ENCODE assay signal across 9 mouse cellular contexts in the genomic region with DNA sequence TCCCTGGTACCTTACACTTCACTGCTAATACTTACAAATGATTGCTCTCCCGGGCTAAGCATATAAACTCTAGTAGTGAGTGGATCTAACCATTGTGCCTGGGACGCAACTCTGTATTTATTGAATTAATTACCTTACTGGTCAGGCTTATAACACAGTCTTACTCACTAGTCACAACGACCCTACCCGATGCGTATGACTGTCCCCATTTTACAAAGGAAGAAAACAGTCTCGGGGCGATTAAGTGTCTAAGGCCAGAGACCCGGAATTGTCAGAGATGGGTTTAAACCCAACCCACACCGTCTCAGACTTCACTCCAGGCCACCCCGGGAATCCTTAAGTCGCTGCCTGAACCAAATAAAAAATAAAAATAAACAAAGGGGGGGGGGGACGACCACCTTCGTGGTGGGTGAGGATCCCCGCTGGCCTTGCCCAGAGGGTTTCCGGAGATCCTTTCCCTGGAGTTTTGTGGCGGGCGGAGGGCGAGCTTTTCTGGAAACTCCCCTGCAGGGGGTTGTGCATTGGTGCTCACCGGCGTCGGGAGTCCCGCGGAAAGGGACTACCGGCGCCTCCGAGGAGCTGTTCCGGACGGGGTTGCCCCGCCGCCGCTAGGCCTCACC. TPM values are rescaled to one million over a fixed set of nuclear protein-coding genes. Genes with fewer than 3 reads are reported as not detected.
DNase-seq lines count a peak whose midpoint lies in the region; ATAC-seq and TF ChIP-seq lines count a peak whose summit lies in the region.
"Had no signal": no experiment of that assay in that cellular context is flagged by ENCODE, and none has a peak within 500 bp of the region (broad histone marks: within the 10 kb centered on the region; RNA-seq: fewer than 3 reads in every experiment).

No protein-coding gene starts in this region.

- peak; percentile 74 for ATAC-seq in lung, embryonic 15.5 days (ENCODE audit: borderline replicate concordance, extremely low read depth, low FRiP score, low TSS enrichment)
- ATAC-seq in hindbrain, embryonic 13.5 days (ENCODE audit: low FRiP score): peak; percentile 77
- ATAC-seq in midbrain, embryonic 13.5 days: peak; percentile 30

- H3K4me1 ChIP-seq in lung, embryonic 15.5 days: peaks cover 26% of the 10 kb centered on the region
- H3K4me1 ChIP-seq in bone marrow macrophage, adult 2 months (ENCODE audit: control insufficient read depth, insufficient read depth, low read length): peaks cover 5% of the 10 kb centered on the region
- peaks cover 43% of the 10 kb centered on the region for H3K4me1 ChIP-seq in hindbrain, embryonic 13.5 days (replicated peaks)
- peaks cover 37% of the 10 kb centered on the region for H3K4me1 ChIP-seq in midbrain, embryonic 13.5 days (replicated peaks)

- H3K27ac ChIP-seq in lung, embryonic 15.5 days: peak overlapping the region; percentile 99
- H3K27ac ChIP-seq in bone marrow macrophage, adult 2 months (ENCODE audit: insufficient read depth, low read depth, low read length): peak overlapping the region; percentile 91
- peak overlapping the region; percentile 98 for H3K27ac ChIP-seq in hindbrain, embryonic 13.5 days
- H3K27ac ChIP-seq in midbrain, embryonic 13.5 days: peak overlapping the region; percentile 99

- H3K4me2 ChIP-seq in lung, embryonic 15.5 days: peak overlapping the region; percentile 64
- peak overlapping the region; percentile 69 for H3K4me2 ChIP-seq in hindbrain, embryonic 13.5 days
- peak overlapping the region; percentile 80 for H3K4me2 ChIP-seq in midbrain, embryonic 13.5 days (replicated peaks)

- TF ChIP-seq CTCF in bone marrow macrophage, adult 2 months (IDR thresholded peaks at IDR 0.05; ENCODE audit: low read depth, low read length): no peak

- no peaks in the 10 kb centered on the region for H3K27me3 ChIP-seq in lung, embryonic 15.5 days
- no peaks in the 10 kb centered on the region for H3K27me3 ChIP-seq in hindbrain, embryonic 13.5 days
- H3K27me3 ChIP-seq in midbrain, embryonic 13.5 days: no peaks in the 10 kb centered on the region

- H3K9me3 ChIP-seq in lung, embryonic 15.5 days: no peaks in the 10 kb centered on the region
- no peaks in the 10 kb centered on the region for H3K9me3 ChIP-seq in hindbrain, embryonic 13.5 days
- H3K9me3 ChIP-seq in midbrain, embryonic 13.5 days: no peaks in the 10 kb centered on the region

- 0% methylated on average over 31 of the region's 31 CpGs for WGBS in lung, embryonic 15.5 days
- WGBS in hindbrain, embryonic 13.5 days: under 1% methylated on average over 31 of the region's 31 CpGs
- WGBS in midbrain, embryonic 13.5 days: under 1% methylated on average over 31 of the region's 31 CpGs

- H3K36me3 ChIP-seq in lung, embryonic 15.5 days: peaks cover 28% of the 10 kb centered on the region
- peaks cover 26% of the 10 kb centered on the region for H3K36me3 ChIP-seq in hindbrain, embryonic 13.5 days
- peaks cover 26% of the 10 kb centered on the region for H3K36me3 ChIP-seq in midbrain, embryonic 13.5 days

- H3K9ac ChIP-seq in lung, embryonic 15.5 days: peak overlapping the region; percentile 99
- peak overlapping the region; percentile 99 for H3K9ac ChIP-seq in hindbrain, embryonic 13.5 days
- H3K9ac ChIP-seq in midbrain, embryonic 13.5 days (replicated peaks): peak overlapping the region; percentile 99

- no peak for DNase-seq in lung, postnatal 10 days
- no peak for DNase-seq in c-Kit-positive CD71-positive TER-119-positive erythroid progenitor cells, embryonic 14.5 days (ENCODE audit: low spot score)
- DNase-seq in testis, postnatal 10 days (ENCODE audit: low spot score): no peak
- DNase-seq in layer of hippocampus, postnatal 36 days: no peak

- peak overlapping the region; percentile 81 for H3K4me3 ChIP-seq in lung, embryonic 15.5 days
- H3K4me3 ChIP-seq in bone marrow macrophage, adult 2 months (ENCODE audit: insufficient read depth, low read length): peak overlapping the region; percentile 99
- H3K4me3 ChIP-seq in hindbrain, embryonic 13.5 days: peak overlapping the region; percentile 89
- peak overlapping the region; percentile 93 for H3K4me3 ChIP-seq in midbrain, embryonic 13.5 days (replicated peaks)

- TF ChIP-seq POLR2A in bone marrow macrophage, adult 2 months (IDR thresholded peaks at IDR 0.05; ENCODE audit: borderline replicate concordance, low read depth, low read length): no peak

RNA-seq across cellular contexts. Expression of gene Smarce1, which starts 1.1 kb away (rescaled TPM):
- 217 and 224 TPM in 2 replicates for polyA plus RNA-seq in lung, embryonic 15.5 days (2015; fragmentation: Nextera tagmentation; extraction: Ambion mirVana)
- 98.6 and 111 TPM in 2 replicates for polyA plus RNA-seq in bone marrow macrophage, adult 2 months (2012; ENCODE audit: insufficient read depth, insufficient read length, missing spikeins)
- 344 and 354 TPM in 2 replicates for polyA plus RNA-seq in hindbrain, embryonic 13.5 days (2015; fragmentation: Nextera tagmentation; extraction: Ambion mirVana)
- 370 and 402 TPM in 2 replicates for polyA plus RNA-seq in midbrain, embryonic 13.5 days (2015; fragmentation: Nextera tagmentation; extraction: Ambion mirVana)
- 10 to 100 TPM; 56.6 to 60.4 TPM for total RNA-seq in layer of hippocampus, postnatal 36 days (2021)

RNA-seq across cellular contexts. Expression of gene Krt222, which starts 14.1 kb away (rescaled TPM):
- 0.33 and 0.55 TPM in 2 replicates for polyA plus RNA-seq in lung, embryonic 15.5 days (2015; fragmentation: Nextera tagmentation; extraction: Ambion mirVana)
- polyA plus RNA-seq in bone marrow macrophage, adult 2 months (2012; ENCODE audit: insufficient read depth, insufficient read length, missing spikeins): not detected in 2 replicates
- 3.9 and 4.1 TPM in 2 replicates for polyA plus RNA-seq in hindbrain, embryonic 13.5 days (2015; fragmentation: Nextera tagmentation; extraction: Ambion mirVana)
- 2.4 TPM in 2 replicates for polyA plus RNA-seq in midbrain, embryonic 13.5 days (2015; fragmentation: Nextera tagmentation; extraction: Ambion mirVana)
- 10 to 100 TPM; 23.5 to 23.9 TPM for total RNA-seq in layer of hippocampus, postnatal 36 days (2021)

RNA-seq across cellular contexts. Expression of gene Krt24, which starts 55.3 kb away (rescaled TPM):
- not detected in 2 replicates for polyA plus RNA-seq in lung, embryonic 15.5 days (2015; fragmentation: Nextera tagmentation; extraction: Ambion mirVana)
- polyA plus RNA-seq in bone marrow macrophage, adult 2 months (2012; ENCODE audit: insufficient read depth, insufficient read length, missing spikeins): not detected in 2 replicates
- 0.09 TPM in 1 of 2 replicates, not detected in the other for polyA plus RNA-seq in hindbrain, embryonic 13.5 days (2015; fragmentation: Nextera tagmentation; extraction: Ambion mirVana)
- not detected in 2 replicates for polyA plus RNA-seq in midbrain, embryonic 13.5 days (2015; fragmentation: Nextera tagmentation; extraction: Ambion mirVana)
- not detected for total RNA-seq in layer of hippocampus, postnatal 36 days (2021)
- polyA plus RNA-seq: large intestine, adult 2 months had no signal
